Mouse (Mus musculus) ES-E14 (cell line): ENCODE measurements at regions not wholly inside any gene's neighbourhood (a gene's known extent, or its start where the extent isn't known, plus 50 kb on each side); places are given as distances from the start of the nearest gene placed in this dataset.

ENCODE experiments used
- DNase-seq: peaks from one replicate; pipeline ENCODE4 v3.0.0-alpha.2; 2013; ENCODE audit warnings: low read depth, low spot score
- H3K27ac ChIP-seq: 2 replicates; pipeline ENCODE4 v1.5.1; 2012; ENCODE audit warnings: low read depth, mild to moderate bottlenecking, low read length, moderate library complexity, mixed read lengths; ENCODE audit not compliant: poor library complexity, insufficient read depth, severe bottlenecking
- H3K36me3 ChIP-seq: 2 replicates; pipeline ENCODE4 v1.6.1; 2012; ENCODE audit warnings: mild to moderate bottlenecking, low read length, moderate library complexity, mixed read lengths; ENCODE audit not compliant: control insufficient read depth, poor library complexity, insufficient read depth, severe bottlenecking
- H3K4me1 ChIP-seq, 2 experiments: fragments of 150-350 bp in 1 of 2; sonication (generic) in 1 of 2; 2 replicates each; pipeline ENCODE4 v1.6.1; 2012; ENCODE audit warnings: low read length in 2 of 2, mild to moderate bottlenecking in 1 of 2, mixed read lengths in 1 of 2; ENCODE audit not compliant: control insufficient read depth in 2 of 2, insufficient read depth in 2 of 2, poor library complexity in 1 of 2
- H3K4me3 ChIP-seq, 2 experiments: fragments of 150-350 bp in 1 of 2; sonication (generic) in 1 of 2; 2 replicates each; pipeline ENCODE4 v1.5.1; 2012; ENCODE audit warnings: low read length in 2 of 2, low read depth in 1 of 2, mild to moderate bottlenecking in 1 of 2, mixed read lengths in 1 of 2; ENCODE audit not compliant: insufficient read depth in 1 of 2, poor library complexity in 1 of 2, severe bottlenecking in 1 of 2
- H3K9ac ChIP-seq: 2 replicates; pipeline ENCODE4 v1.6.1; 2012; ENCODE audit warnings: low read depth, mild to moderate bottlenecking, low read length, mixed read lengths; ENCODE audit not compliant: poor library complexity, insufficient read depth, severe bottlenecking
- H3K9me3 ChIP-seq: fragments of 150-350 bp; sonication (generic); 2 replicates; pipeline ENCODE4 v1.6.1; 2012; ENCODE audit warnings: low read depth, mild to moderate bottlenecking, low read length; ENCODE audit not compliant: control insufficient read depth, insufficient read depth
- CHD2 ChIP-seq: IDR thresholded peaks from 2 replicates; pipeline ENCODE4 v1.6.1; 2014; ENCODE audit warnings: mild to moderate bottlenecking, low read depth, low read length, inconsistent platforms
- HCFC1 ChIP-seq: IDR thresholded peaks from 2 replicates; pipeline ENCODE4 v1.6.1; 2012; ENCODE audit warnings: low read length, inconsistent platforms, borderline replicate concordance; ENCODE audit not compliant: insufficient read depth
- MAFK ChIP-seq: IDR thresholded peaks from 2 replicates; pipeline ENCODE4 v1.6.1; 2014; ENCODE audit warnings: mild to moderate bottlenecking, low read depth, low read length, inconsistent platforms; ENCODE audit not compliant: insufficient read depth
- ZC3H11A ChIP-seq: IDR thresholded peaks from 2 replicates; pipeline ENCODE4 v1.6.1; 2012; ENCODE audit warnings: low read depth, mild to moderate bottlenecking, inconsistent platforms, low read length, borderline replicate concordance
- ZNF384 ChIP-seq: IDR thresholded peaks from 2 replicates; pipeline ENCODE4 v1.6.1; 2012; ENCODE audit warnings: low read depth, low read length, inconsistent platforms
- in situ Hi-C, 2 experiments: fragments of 600-800 bp; cut with MboI; formaldehyde crosslinking; loops; one replicate each; pipeline ENCODE4 v1.15.1; 2025; ENCODE audit warnings: low sequenced_read_pairs in 2 of 2, inconsistent platforms in 1 of 2; ENCODE audit not compliant: unreplicated experiment in 2 of 2

DNA sequence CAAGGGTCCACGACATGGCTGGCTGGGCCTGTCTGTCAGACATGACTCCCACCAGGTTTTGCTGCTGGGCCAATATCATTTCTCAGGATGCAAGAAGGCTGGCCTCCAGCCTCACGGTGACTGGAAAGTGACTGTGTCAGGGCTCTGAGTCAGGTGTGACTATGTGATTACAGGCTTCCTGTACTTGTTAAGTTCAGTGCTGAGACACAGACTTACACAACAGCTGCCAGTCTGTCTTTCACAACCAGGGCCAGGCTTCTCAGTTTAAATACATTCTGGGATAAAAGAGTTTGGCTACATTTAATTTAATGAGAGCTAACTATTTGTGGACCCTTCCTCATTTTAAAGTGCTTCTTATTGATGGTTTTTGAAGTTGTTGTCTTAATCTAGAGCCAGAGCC, 75.3 kb downstream of the Mtx3 start:
- Histone ChIP-seq H3K4me3 (no peak overlapping the region), H3K9ac (no peak overlapping the region), H3K27ac (no peak overlapping the region), H3K36me3 (no peaks in the 10 kb centered on the region), H3K4me1 (no peaks in the 10 kb centered on the region), H3K9me3 (no peaks in the 10 kb centered on the region)
- DNase-seq = no peak
- no peak for TF ChIP-seq ZC3H11A
- TF ChIP-seq ZNF384 = no peak
- no peak for TF ChIP-seq CHD2
- TF ChIP-seq HCFC1 = no peak
- no peak for TF ChIP-seq MAFK
- in situ Hi-C loops = no loop called here

GRCm38 (mm10) chr13:92921936-92922335, 77.4 kb downstream of the Mtx3 start:
- no peak for TF ChIP-seq HCFC1
- TF ChIP-seq ZNF384 = no peak
- TF ChIP-seq MAFK = no peak
- no peak for TF ChIP-seq CHD2
- TF ChIP-seq ZC3H11A = no peak
- Histone ChIP-seq H3K9me3 (no peaks in the 10 kb centered on the region), H3K4me3 (no peak overlapping the region), H3K9ac (no peak overlapping the region), H3K27ac (no peak overlapping the region), H3K36me3 (no peaks in the 10 kb centered on the region), H3K4me1 (no peaks in the 10 kb centered on the region)
- in situ Hi-C loops = no loop called here
- no peak for DNase-seq

DNA sequence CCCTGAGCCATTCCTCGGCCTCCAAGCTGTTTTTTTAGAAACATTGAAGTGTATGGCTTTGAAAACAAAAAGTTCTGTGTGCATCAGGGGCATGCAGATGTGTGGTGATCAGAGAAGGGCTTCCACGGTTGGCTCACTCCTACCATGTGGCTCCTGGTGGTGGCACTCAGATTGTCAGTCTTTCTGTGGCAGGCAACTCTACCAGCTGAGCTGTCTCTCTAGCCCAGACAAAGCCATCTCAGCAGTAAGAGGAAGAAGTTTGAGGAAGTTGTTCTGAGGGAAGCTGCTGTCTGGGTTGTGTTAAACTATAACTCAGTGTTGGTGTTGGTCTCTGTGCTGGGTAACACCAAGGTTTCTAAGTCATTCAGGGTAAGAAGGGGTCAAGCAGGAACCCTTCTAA, 78.9 kb downstream of the Mtx3 start:
- in situ Hi-C loops = no loop called here
- H3K27ac ChIP-seq = no peak overlapping the region
- H3K4me3 ChIP-seq = no peak overlapping the region
- no peak for DNase-seq
- no peak for TF ChIP-seq HCFC1
- no peak for TF ChIP-seq ZC3H11A
- no peak for TF ChIP-seq CHD2
- TF ChIP-seq MAFK = no peak
- TF ChIP-seq ZNF384 = no peak
- no peak overlapping the region for H3K9ac ChIP-seq
- H3K36me3 ChIP-seq = no peaks in the 10 kb centered on the region
- H3K4me1 ChIP-seq = no peaks in the 10 kb centered on the region
- H3K9me3 ChIP-seq = no peaks in the 10 kb centered on the region

- H3K4me1 ChIP-seq = no peaks in the 10 kb centered on the region
- TF ChIP-seq HCFC1 (no peak), ZC3H11A (no peak), ZNF384 (no peak), CHD2 (no peak), MAFK (no peak)
- H3K9me3 ChIP-seq = no peaks in the 10 kb centered on the region
- no peaks in the 10 kb centered on the region for H3K36me3 ChIP-seq
- H3K4me3 ChIP-seq = no peak overlapping the region
- DNase-seq = no peak
- in situ Hi-C loops = no loop called here
- H3K27ac ChIP-seq = no peak overlapping the region
- H3K9ac ChIP-seq = no peak overlapping the region
These were observed 79.5 kb downstream of the Mtx3 start for GRCm38 (mm10) chr13:92924021-92924420.

GRCm38 (mm10) chr13:92925196-92925595, 80.6 kb downstream of the Mtx3 start:
- Histone ChIP-seq H3K27ac (no peak overlapping the region), H3K4me1 (no peaks in the 10 kb centered on the region), H3K9me3 (no peaks in the 10 kb centered on the region), H3K9ac (no peak overlapping the region), H3K4me3 (no peak overlapping the region), H3K36me3 (no peaks in the 10 kb centered on the region)
- in situ Hi-C loops = no loop called here
- TF ChIP-seq MAFK (no peak), ZC3H11A (no peak), ZNF384 (no peak), CHD2 (no peak), HCFC1 (no peak)
- no peak for DNase-seq
